Mouse (Mus musculus) embryonic facial prominence, embryonic 14.5 days (tissue): ENCODE results near the gene Tmem184b. TPM values are rescaled to one million over a fixed set of nuclear protein-coding genes. Genes with fewer than 3 reads are reported as not detected.
A peak's percentile ranks its signal among the peaks of the same experiment; 100 is the strongest.

Source experiments
- ATAC-seq: fragments of 200-750 bp; cut with Nextera tagmentation; 2 replicates; pipeline ENCODE4 v1.8.0; 2017; ENCODE audit warnings: low read depth, moderate number of reproducible peaks, moderate TSS enrichment
- DNase-seq: peaks from one replicate; pipeline ENCODE4 v3.0.0-alpha.2; 2015; ENCODE audit warnings: low spot score
- H3K27ac ChIP-seq: fragments of 300-500 bp; sonication (generic); replicated peaks from 2 replicates; pipeline ENCODE4 v1.5.1; 2014; ENCODE audit warnings: low read depth, mild to moderate bottlenecking, low read length, moderate library complexity
- H3K27me3 ChIP-seq: fragments of 300-500 bp; sonication (generic); replicated peaks from 2 replicates; pipeline ENCODE4 v1.6.1; 2014; ENCODE audit warnings: low read length; ENCODE audit not compliant: control insufficient read depth, insufficient read depth
- H3K36me3 ChIP-seq: fragments of 300-500 bp; sonication (generic); 2 replicates; pipeline ENCODE4 v1.6.1; 2014; ENCODE audit warnings: low read length, mixed read lengths; ENCODE audit not compliant: control insufficient read depth, insufficient read depth
- H3K4me1 ChIP-seq: fragments of 300-500 bp; sonication (generic); 2 replicates; pipeline ENCODE4 v1.6.1; 2014; ENCODE audit warnings: antibody characterized with exemption, low read length; ENCODE audit not compliant: control insufficient read depth, insufficient read depth
- H3K4me2 ChIP-seq: fragments of 300-500 bp; sonication (generic); 2 replicates; pipeline ENCODE4 v1.6.1; 2014; ENCODE audit warnings: low read depth, mild to moderate bottlenecking, low read length, moderate library complexity, mixed read lengths
- H3K4me3 ChIP-seq: fragments of 300-500 bp; sonication (generic); 2 replicates; pipeline ENCODE4 v1.5.1; 2014; ENCODE audit warnings: low read depth, mild to moderate bottlenecking, low read length
- H3K9ac ChIP-seq: fragments of 300-500 bp; sonication (generic); 2 replicates; pipeline ENCODE4 v1.6.1; 2014; ENCODE audit warnings: low read depth, mild to moderate bottlenecking, low read length, moderate library complexity, mixed read lengths
- H3K9me3 ChIP-seq: fragments of 300-500 bp; sonication (generic); 2 replicates; pipeline ENCODE4 v1.6.1; 2016; ENCODE audit warnings: low read length; ENCODE audit not compliant: control insufficient read depth
- WGBS: fragments of 180-500 bp; shearing (Covaris S2); extraction: QIAGEN DNeasy Blood & Tissue Kit; methylation state at CpG from one replicate; pipeline ENCODE4 v1.1.7; 2014; 5-methylcytosine and 5-hydroxymethylcytosine counted together
- polyA plus RNA-seq: library from polyadenylated mRNA; unstranded; fragments of >200 nt; fragmentation: Nextera tagmentation; extraction: Ambion mirVana; gene quantifications from 2 replicates; pipeline ENCODE4 v1.2.1, GENCODE M21; 2014

The Tmem184b gene
- polyA plus RNA-seq, 1 experiment from 2014 or later: 77.6 TPM

GRCm38 (mm10) chr15:79326971-79327961 is 76.1 kb downstream of the Tmem184b start:
- 17% methylated on average over 20 of the region's 20 CpGs for WGBS
- no peaks in the 10 kb centered on the region for H3K9me3 ChIP-seq
- peak overlapping the region; percentile 80 for H3K9ac ChIP-seq
- H3K4me1 ChIP-seq: peaks cover 25% of the 10 kb centered on the region; the same call in 1 of the 2 replicates
- H3K4me3 ChIP-seq: peak overlapping the region; percentile 62
- no peaks in the 10 kb centered on the region for H3K27me3 ChIP-seq
- H3K4me2 ChIP-seq: peak overlapping the region; percentile 82
- ATAC-seq (peak; percentile 39; the same call in 1 of the 2 replicates), DNase-seq (peak; percentile 72)
- peak overlapping the region; percentile 88 for H3K27ac ChIP-seq
- no peaks in the 10 kb centered on the region for H3K36me3 ChIP-seq

GRCm38 (mm10) chr15:79326264-79326663 is 77.1 kb downstream of the Tmem184b start:
- no peak overlapping the region for H3K27ac ChIP-seq
- no peak for ATAC-seq
- H3K4me1 ChIP-seq: peaks cover 25% of the 10 kb centered on the region; the same call in 1 of the 2 replicates
- H3K4me2 ChIP-seq: peak overlapping the region; percentile 23
- no peak overlapping the region for H3K4me3 ChIP-seq
- no peaks in the 10 kb centered on the region for H3K36me3 ChIP-seq
- no peaks in the 10 kb centered on the region for H3K27me3 ChIP-seq
- no peaks in the 10 kb centered on the region for H3K9me3 ChIP-seq
- peak; percentile 43 for DNase-seq
- no peak overlapping the region for H3K9ac ChIP-seq
- WGBS: 47% methylated on average over 4 of the region's 4 CpGs

GRCm38 (mm10) chr15:79325742-79326141 is 77.6 kb downstream of the Tmem184b start:
- Histone ChIP-seq H3K9me3 (no peaks in the 10 kb centered on the region), H3K4me2 (no peak overlapping the region), H3K9ac (no peak overlapping the region), H3K27me3 (no peaks in the 10 kb centered on the region), H3K4me1 (peaks cover 25% of the 10 kb centered on the region; the same call in 1 of the 2 replicates), H3K27ac (no peak overlapping the region), H3K36me3 (no peaks in the 10 kb centered on the region), H3K4me3 (no peak overlapping the region)
- ATAC-seq (no peak), DNase-seq (no peak)
- WGBS: 68% methylated on average over 3 of the region's 3 CpGs

GRCm38 (mm10) chr15:79324373-79324772 is 79.0 kb downstream of the Tmem184b start:
- H3K9ac ChIP-seq: no peak overlapping the region
- DNase-seq: no peak
- H3K27ac ChIP-seq: peak overlapping the region; percentile 69
- H3K9me3 ChIP-seq: no peaks in the 10 kb centered on the region
- no peaks in the 10 kb centered on the region for H3K27me3 ChIP-seq
- no peaks in the 10 kb centered on the region for H3K36me3 ChIP-seq
- peaks cover 25% of the 10 kb centered on the region; the same call in 1 of the 2 replicates for H3K4me1 ChIP-seq
- H3K4me3 ChIP-seq: no peak overlapping the region
- no peak for ATAC-seq
- H3K4me2 ChIP-seq: no peak overlapping the region
- WGBS: 85% methylated on average over 3 of the region's 3 CpGs

- no peak overlapping the region for H3K9ac ChIP-seq
- H3K4me2 ChIP-seq: no peak overlapping the region
- peaks cover 25% of the 10 kb centered on the region; the same call in 1 of the 2 replicates for H3K4me1 ChIP-seq
- no peak for DNase-seq
- no peak for ATAC-seq
- H3K9me3 ChIP-seq: no peaks in the 10 kb centered on the region
- WGBS: 72% methylated on average over 4 of the region's 4 CpGs
- peak overlapping the region; percentile 69 for H3K27ac ChIP-seq
- no peaks in the 10 kb centered on the region for H3K27me3 ChIP-seq
- H3K4me3 ChIP-seq: no peak overlapping the region
- H3K36me3 ChIP-seq: no peaks in the 10 kb centered on the region
Observed at GRCm38 (mm10) chr15:79323791-79324155, 79.6 kb downstream of the Tmem184b start.

- peak overlapping the region; percentile 69 for H3K27ac ChIP-seq
- no peak overlapping the region for H3K9ac ChIP-seq
- 62% methylated on average over 6 of the region's 6 CpGs for WGBS
- no peaks in the 10 kb centered on the region for H3K27me3 ChIP-seq
- no peak overlapping the region for H3K4me2 ChIP-seq
- ATAC-seq: no peak
- H3K4me1 ChIP-seq: peaks cover 25% of the 10 kb centered on the region; the same call in 1 of the 2 replicates
- H3K4me3 ChIP-seq: no peak overlapping the region
- peak; percentile 63 for DNase-seq
- H3K9me3 ChIP-seq: no peaks in the 10 kb centered on the region
- no peaks in the 10 kb centered on the region for H3K36me3 ChIP-seq
Observed at GRCm38 (mm10) chr15:79322991-79323790, 80.2 kb downstream of the Tmem184b start.

GRCm38 (mm10) chr15:79322281-79322990 is 80.9 kb downstream of the Tmem184b start:
- peaks cover 25% of the 10 kb centered on the region; the same call in 1 of the 2 replicates for H3K4me1 ChIP-seq
- no peaks in the 10 kb centered on the region for H3K36me3 ChIP-seq
- no peak overlapping the region for H3K4me3 ChIP-seq
- DNase-seq (no peak), ATAC-seq (no peak; the same call in 1 of the 2 replicates)
- H3K27ac ChIP-seq: peak overlapping the region; percentile 69; the same call in 1 of the 2 replicates
- no peak overlapping the region for H3K4me2 ChIP-seq
- no peak overlapping the region for H3K9ac ChIP-seq
- 62% methylated on average over 11 of the region's 11 CpGs for WGBS
- H3K27me3 ChIP-seq: no peaks in the 10 kb centered on the region
- no peaks in the 10 kb centered on the region for H3K9me3 ChIP-seq

- ATAC-seq (no peak), DNase-seq (no peak)
- WGBS: 84% methylated on average over 5 of the region's 5 CpGs
- H3K36me3 ChIP-seq: 0 out of 2 replicates have a peak, but pooled peaks cover 3% of the 10 kb centered on the region
- H3K27me3 ChIP-seq: no peaks in the 10 kb centered on the region
- no peak overlapping the region for H3K4me2 ChIP-seq
- no peak overlapping the region for H3K9ac ChIP-seq
- no peak overlapping the region for H3K4me3 ChIP-seq
- peaks cover 22% of the 10 kb centered on the region; the same call in 1 of the 2 replicates for H3K4me1 ChIP-seq
- H3K27ac ChIP-seq: no peak overlapping the region
- H3K9me3 ChIP-seq: no peaks in the 10 kb centered on the region
Observed at GRCm38 (mm10) chr15:79321733-79322190, 81.6 kb downstream of the Tmem184b start.
